Mouse (Mus musculus) hindbrain, postnatal 0 days (tissue): ENCODE measurements around the gene Madd. TPM values are rescaled to one million over a fixed set of nuclear protein-coding genes. Genes with fewer than 3 reads are reported as not detected.

Experiments
- ATAC-seq: fragments of 200-750 bp; cut with Nextera tagmentation; 2 replicates; pipeline ENCODE4 v1.8.0; 2017; ENCODE audit warnings: mild to moderate bottlenecking, moderate TSS enrichment, moderate library complexity
- DNase-seq: peaks from one replicate; pipeline ENCODE4 v3.0.0-alpha.2; 2015; ENCODE audit warnings: low spot score
- H3K27ac ChIP-seq: fragments of 300-500 bp; sonication (generic); 2 replicates; pipeline ENCODE4 v1.5.1; 2014; ENCODE audit warnings: mild to moderate bottlenecking
- H3K27me3 ChIP-seq: fragments of 300-500 bp; sonication (generic); 2 replicates; pipeline ENCODE4 v1.6.1; 2014; ENCODE audit warnings: low read length, mixed read lengths; ENCODE audit not compliant: insufficient read depth
- H3K36me3 ChIP-seq: fragments of 300-500 bp; sonication (generic); 2 replicates; pipeline ENCODE4 v1.6.1; 2014; ENCODE audit warnings: low read length, mixed read lengths; ENCODE audit not compliant: insufficient read depth
- H3K4me1 ChIP-seq: fragments of 300-500 bp; sonication (generic); 2 replicates; pipeline ENCODE4 v1.6.1; 2014; ENCODE audit warnings: antibody characterized with exemption, low read length, mixed read lengths; ENCODE audit not compliant: insufficient read depth
- H3K4me2 ChIP-seq: fragments of 300-500 bp; sonication (generic); 2 replicates; pipeline ENCODE4 v1.6.1; 2014; ENCODE audit warnings: low read depth, mild to moderate bottlenecking, low read length, moderate library complexity, mixed read lengths
- H3K4me3 ChIP-seq: fragments of 300-500 bp; sonication (generic); 2 replicates; pipeline ENCODE4 v1.5.1; 2014; ENCODE audit warnings: low read length
- H3K9ac ChIP-seq: fragments of 300-500 bp; sonication (generic); replicated peaks from 2 replicates; pipeline ENCODE4 v1.6.1; 2014; ENCODE audit warnings: mild to moderate bottlenecking, low read length, moderate library complexity, mixed read lengths
- H3K9me3 ChIP-seq: fragments of 300-500 bp; sonication (generic); 2 replicates; pipeline ENCODE4 v1.6.1; 2016; ENCODE audit warnings: low read length, mixed read lengths
- CTCF ChIP-seq: IDR thresholded peaks from 2 replicates; pipeline ENCODE4 v1.5.1; 2016; ENCODE audit warnings: antibody characterized with exemption, control low read depth, low read depth
- WGBS: fragments of 180-500 bp; shearing (Covaris S2); extraction: QIAGEN DNeasy Blood & Tissue Kit; methylation state at CpG from one replicate; pipeline ENCODE4 v1.1.7; 2014; 5-methylcytosine and 5-hydroxymethylcytosine counted together
- polyA plus RNA-seq: library from polyadenylated mRNA; unstranded; fragments of >200 nt; fragmentation: Nextera tagmentation; extraction: Ambion mirVana; gene quantifications from 2 replicates; pipeline ENCODE4 v1.2.1, GENCODE M21; 2015
- total RNA-seq: library from RNA; depleted of rRNA; stranded (reverse); fragments of >200 nt; gene quantifications from 2 replicates; pipeline ENCODE4 v1.2.3, GENCODE M21; 2014; rRNA removed

Gene Madd
- total RNA-seq (64.2 TPM in 2 replicates), polyA plus RNA-seq (31.3 and 32.7 TPM in 2 replicates)

- H3K9ac ChIP-seq: peak within 1 kb of the TSS; percentile 88
- TF ChIP-seq CTCF: no peak
- DNase-seq (no peak), ATAC-seq (no peak; the same call in 1 of the 2 replicates)
- H3K4me1 ChIP-seq: 0 out of 2 replicates have a peak, but pooled peaks cover 12% of the 10 kb centered on the region
- H3K27ac ChIP-seq: peak within 1 kb of the TSS; percentile 94
- H3K4me2 ChIP-seq: peak within 1 kb of the TSS; percentile 67
- 67% methylated on average over 15 of the region's 15 CpGs for WGBS
- H3K36me3 ChIP-seq: no peaks in the 10 kb centered on the region
- H3K27me3 ChIP-seq: no peaks in the 10 kb centered on the region
- no peaks in the 10 kb centered on the region for H3K9me3 ChIP-seq
- peak within 1 kb of the TSS; percentile 97 for H3K4me3 ChIP-seq
Observed at GRCm38 (mm10) chr2:91183711-91184405, at the start of gene Madd. Gene Madd (minus strand): TSS chr2:91183837.

- Histone ChIP-seq H3K27me3 (no peaks in the 10 kb centered on the region), H3K4me1 (no peaks in the 10 kb centered on the region), H3K4me3 (no peak overlapping the region), H3K4me2 (no peak overlapping the region), H3K9me3 (no peaks in the 10 kb centered on the region), H3K27ac (no peak overlapping the region), H3K36me3 (no peaks in the 10 kb centered on the region), H3K9ac (no peak overlapping the region; the same call in 1 of the 2 replicates)
- WGBS: 79% methylated on average over 2 of the region's 2 CpGs
- ATAC-seq (no peak), DNase-seq (no peak)
- TF ChIP-seq CTCF: no peak
Observed at GRCm38 (mm10) chr2:91229735-91230134, 46.1 kb upstream of the Madd start.

- TF ChIP-seq CTCF: peak; percentile 35
- no peak overlapping the region for H3K9ac ChIP-seq
- H3K4me2 ChIP-seq: no peak overlapping the region
- no peaks in the 10 kb centered on the region for H3K27me3 ChIP-seq
- no peaks in the 10 kb centered on the region for H3K9me3 ChIP-seq
- H3K36me3 ChIP-seq: no peaks in the 10 kb centered on the region
- DNase-seq (no peak), ATAC-seq (no peak)
- H3K4me3 ChIP-seq: no peak overlapping the region
- H3K4me1 ChIP-seq: no peaks in the 10 kb centered on the region
- no peak overlapping the region for H3K27ac ChIP-seq
- WGBS: 80% methylated on average over 2 of the region's 2 CpGs
Observed at GRCm38 (mm10) chr2:91223614-91224013, 40.0 kb upstream of the Madd start.

- Histone ChIP-seq H3K4me1 (no peaks in the 10 kb centered on the region), H3K27me3 (no peaks in the 10 kb centered on the region), H3K9me3 (no peaks in the 10 kb centered on the region), H3K9ac (no peak overlapping the region), H3K4me2 (no peak overlapping the region), H3K36me3 (peaks cover 3% of the 10 kb centered on the region; the same call in 1 of the 2 replicates), H3K27ac (no peak overlapping the region), H3K4me3 (no peak overlapping the region)
- no peak for TF ChIP-seq CTCF
- no peak for ATAC-seq
- WGBS: 95% methylated on average over 3 of the region's 3 CpGs
- DNase-seq: no peak
Observed at GRCm38 (mm10) chr2:91220501-91220900, 36.9 kb upstream of the Madd start.

- Histone ChIP-seq H3K9me3 (no peaks in the 10 kb centered on the region), H3K4me1 (no peaks in the 10 kb centered on the region), H3K27me3 (no peaks in the 10 kb centered on the region), H3K9ac (no peak overlapping the region), H3K27ac (0 out of 2 replicates have a peak overlapping the region, but pooled peaks have one; percentile 15), H3K4me2 (no peak overlapping the region), H3K36me3 (peaks cover 12% of the 10 kb centered on the region; the same call in 1 of the 2 replicates), H3K4me3 (no peak overlapping the region)
- TF ChIP-seq CTCF: no peak
- DNase-seq (peak; percentile 56), ATAC-seq (0 out of 2 replicates have a peak, but pooled peaks have one; percentile 43)
- WGBS: 44% methylated on average over 4 of the region's 4 CpGs
Observed at GRCm38 (mm10) chr2:91217032-91217431, 33.4 kb upstream of the Madd start.

- no peak overlapping the region for H3K4me3 ChIP-seq
- no peak overlapping the region for H3K4me2 ChIP-seq
- DNase-seq (no peak), ATAC-seq (no peak)
- peaks cover 45% of the 10 kb centered on the region for H3K36me3 ChIP-seq
- H3K27ac ChIP-seq: no peak overlapping the region
- no peaks in the 10 kb centered on the region for H3K4me1 ChIP-seq
- H3K9me3 ChIP-seq: no peaks in the 10 kb centered on the region
- no peaks in the 10 kb centered on the region for H3K27me3 ChIP-seq
- peak; percentile 18; the same call in 1 of the 2 replicates for TF ChIP-seq CTCF
- H3K9ac ChIP-seq: no peak overlapping the region
Observed at GRCm38 (mm10) chr2:91213311-91213710, 29.7 kb upstream of the Madd start.

GRCm38 (mm10) chr2:91206254-91206775 lies 22.7 kb upstream of the Madd start:
- H3K9me3 ChIP-seq: no peaks in the 10 kb centered on the region
- no peak overlapping the region for H3K27ac ChIP-seq
- no peaks in the 10 kb centered on the region for H3K27me3 ChIP-seq
- H3K4me1 ChIP-seq: peaks cover 21% of the 10 kb centered on the region
- no peak for TF ChIP-seq CTCF
- H3K36me3 ChIP-seq: peaks cover 49% of the 10 kb centered on the region
- H3K9ac ChIP-seq: no peak overlapping the region
- H3K4me2 ChIP-seq: no peak overlapping the region
- DNase-seq (no peak), ATAC-seq (no peak)
- H3K4me3 ChIP-seq: no peak overlapping the region
- WGBS: 83% methylated on average over 9 of the region's 9 CpGs
